In genomic region chr4:149739478-149739877, GRCm38 (mm10) we compare ENCODE assay signal across 18 mouse cellular contexts. TPM values are rescaled to one million over a fixed set of nuclear protein-coding genes. Genes with fewer than 3 reads are reported as not detected.
A peak's percentile ranks its signal among the peaks of the same experiment; 100 is the strongest.
DNase-seq lines count a peak whose midpoint lies in the region; ATAC-seq lines count a peak whose summit lies in the region.
"Had no signal": no experiment of that assay in that cellular context is flagged by ENCODE, and none has a peak within 500 bp of the region (broad histone marks: within the 10 kb centered on the region; RNA-seq: fewer than 3 reads in every experiment).

No protein-coding gene starts in this region.

- DNase-seq in cerebellum, adult 9-11 months: peak; percentile 47
- DNase-seq in thymus, postnatal 4 days: peak; percentile 5
- no peak for DNase-seq in thymus, postnatal 0 days (ENCODE audit: low spot score)
- DNase-seq in R1 (ENCODE audit: low read depth, low spot score) (peak; percentile 84), liver (no peak)
- DNase-seq in induced T-regulatory cell, adult 2 months (ENCODE audit: low read depth): peak; percentile 28
- DNase-seq in urinary bladder, adult 18-20 months (ENCODE audit: low spot score in 2 of 2): no peak
- DNase-seq: adrenal gland, postnatal 10 days; adrenal gland, postnatal 36 days; cerebellum, adult 2 months; cerebellum, postnatal 25 days; forebrain, postnatal 0 days; gastrocnemius, postnatal 25 days; heart, adult 11 months; kidney, adult 11 months had no signal

- ATAC-seq in cerebellum, adult (ENCODE audit: insufficient number of reproducible peaks, low FRiP score, low TSS enrichment): no peak
- ATAC-seq: forebrain, embryonic 14.5 days; forebrain, postnatal 0 days; intestine, embryonic 15.5 days had no signal

RNA-seq across cellular contexts. Expression of gene Tmem201, which starts 1.6 kb away (rescaled TPM):
- 11.5 and 11.7 TPM in 2 replicates for polyA plus RNA-seq in thymus, postnatal 0 days (2015; fragmentation: Nextera tagmentation; extraction: Ambion mirVana)

RNA-seq across cellular contexts. Expression of gene Slc25a33, which starts 34.6 kb away (rescaled TPM):
- polyA plus RNA-seq in thymus, postnatal 0 days (2015; fragmentation: Nextera tagmentation; extraction: Ambion mirVana): 7.4 and 7.8 TPM in 2 replicates

RNA-seq across cellular contexts. Expression of gene Pik3cd, which starts 37.1 kb away (rescaled TPM):
- polyA plus RNA-seq in thymus, postnatal 0 days (2015; fragmentation: Nextera tagmentation; extraction: Ambion mirVana): 27.5 and 31.2 TPM in 2 replicates

Comparison
In these comparisons a context has a peak if more than half of its experiments do, and no peak if none do; other contexts are left out.
1. DNase-seq: peak in cerebellum, adult 9-11 months (single experiment), thymus, postnatal 4 days (single experiment), R1 (single experiment) and induced T-regulatory cell, adult 2 months (single experiment); none in thymus, postnatal 0 days (single experiment), liver (single experiment) and urinary bladder, adult 18-20 months (0 of 2).